9 mouse cellular contexts compared by ENCODE assay signal in genomic region chr8:61515931-61516744, GRCm38 (mm10). TPM values are rescaled to one million over a fixed set of nuclear protein-coding genes. Genes with fewer than 3 reads are reported as not detected.
A peak's percentile ranks its signal among the peaks of the same experiment; 100 is the strongest.
DNase-seq lines count a peak whose midpoint lies in the region; ATAC-seq and TF ChIP-seq lines count a peak whose summit lies in the region.
"Had no signal": no experiment of that assay in that cellular context is flagged by ENCODE, and none has a peak within 500 bp of the region (broad histone marks: within the 10 kb centered on the region; RNA-seq: fewer than 3 reads in every experiment).

No protein-coding gene starts in this region.

- H3K4me2 ChIP-seq in embryonic facial prominence, embryonic 15.5 days (replicated peaks): no peak overlapping the region
- no peak overlapping the region for H3K4me2 ChIP-seq in liver, embryonic 14.5 days (ENCODE audit: low read depth)
- peak overlapping the region; percentile 49 for H3K4me2 ChIP-seq in neural tube, embryonic 15.5 days

- peak; percentile 89 for ATAC-seq in CD4-positive, CD25-positive, alpha-beta regulatory T cell, adult 4 months
- ATAC-seq in embryonic facial prominence, embryonic 15.5 days (ENCODE audit: insufficient number of reproducible peaks, low FRiP score, low TSS enrichment, low read depth): 0 out of 2 replicates have a peak, but pooled peaks have one; percentile 51
- ATAC-seq in liver, embryonic 14.5 days (ENCODE audit: insufficient read depth): no peak
- ATAC-seq in neural tube, embryonic 15.5 days (ENCODE audit: low FRiP score): peak; percentile 92

- no peak for TF ChIP-seq POLR2A in bone marrow macrophage, adult 2 months (IDR thresholded peaks at IDR 0.05; ENCODE audit: borderline replicate concordance, low read depth, low read length)

- no peak for TF ChIP-seq EP300 in liver, embryonic 14.5 days (IDR thresholded peaks at IDR 0.05; ENCODE audit: low read depth)

- no peak overlapping the region for H3K4me3 ChIP-seq in bone marrow macrophage, adult 2 months (ENCODE audit: insufficient read depth, low read length)
- H3K4me3 ChIP-seq in embryonic facial prominence, embryonic 15.5 days (replicated peaks): no peak overlapping the region
- no peak overlapping the region for H3K4me3 ChIP-seq in liver, embryonic 14.5 days (ENCODE audit: insufficient read depth in 1 of 2, low read depth in 2 of 2, low read length in 2 of 2)
- peak overlapping the region; percentile 21 for H3K4me3 ChIP-seq in neural tube, embryonic 15.5 days (replicated peaks)
- H3K4me3 ChIP-seq: erythroblast, embryonic 14.5 days had no signal

- intact Hi-C loops in heart, postnatal 10 days (cut with DNase I): loop anchor here (2.0 kb wide), 2 partner anchors 441 to 473 kb away; no protein-coding TSS in a partner anchor

- no peaks in the 10 kb centered on the region for H3K9me3 ChIP-seq in embryonic facial prominence, embryonic 15.5 days (replicated peaks)
- H3K9me3 ChIP-seq in liver, embryonic 14.5 days (ENCODE audit: control insufficient read depth, low read length): no peaks in the 10 kb centered on the region
- no peaks in the 10 kb centered on the region for H3K9me3 ChIP-seq in neural tube, embryonic 15.5 days (replicated peaks)

- H3K27me3 ChIP-seq in embryonic facial prominence, embryonic 15.5 days: no peaks in the 10 kb centered on the region
- H3K27me3 ChIP-seq in liver, embryonic 14.5 days (ENCODE audit: control insufficient read depth, insufficient read depth, low read length): no peaks in the 10 kb centered on the region
- H3K27me3 ChIP-seq in neural tube, embryonic 15.5 days (replicated peaks): no peaks in the 10 kb centered on the region

- no peak overlapping the region for H3K27ac ChIP-seq in bone marrow macrophage, adult 2 months (ENCODE audit: insufficient read depth, low read depth, low read length)
- H3K27ac ChIP-seq in embryonic facial prominence, embryonic 15.5 days (replicated peaks): no peak overlapping the region
- H3K27ac ChIP-seq in liver, embryonic 14.5 days: no peak overlapping the region
- H3K27ac ChIP-seq in neural tube, embryonic 15.5 days (replicated peaks): peak overlapping the region; percentile 75

- peak; percentile 79 to 89 for DNase-seq in heart, postnatal 10 days
- peak; percentile 77 to 86 for DNase-seq in kidney, postnatal 25 days
- peak; percentile 12 to 30 (median 19) for DNase-seq in liver, embryonic 14.5 days (ENCODE audit: low read depth in 3 of 3, low spot score in 3 of 3)
- DNase-seq in thymus, adult 18-20 months: peak; percentile 10 to 20

- H3K9ac ChIP-seq in embryonic facial prominence, embryonic 15.5 days: no peak overlapping the region
- H3K9ac ChIP-seq in liver, embryonic 14.5 days (replicated peaks): no peak overlapping the region
- peak overlapping the region; percentile 15 for H3K9ac ChIP-seq in neural tube, embryonic 15.5 days (replicated peaks)

- H3K36me3 ChIP-seq in embryonic facial prominence, embryonic 15.5 days: peaks cover 36% of the 10 kb centered on the region
- no peaks in the 10 kb centered on the region for H3K36me3 ChIP-seq in liver, embryonic 14.5 days (replicated peaks; ENCODE audit: control insufficient read depth, insufficient read depth, low read depth)
- H3K36me3 ChIP-seq in neural tube, embryonic 15.5 days: 0 out of 2 replicates have a peak, but pooled peaks cover 6% of the 10 kb centered on the region

- 43% methylated on average over 25 of the region's 25 CpGs for WGBS in embryonic facial prominence, embryonic 15.5 days
- 57% methylated on average over 25 of the region's 25 CpGs for WGBS in liver, embryonic 14.5 days (ENCODE audit: insufficient replicate concordance)
- WGBS in neural tube, embryonic 15.5 days: 13% methylated on average over 25 of the region's 25 CpGs

- H3K4me1 ChIP-seq in bone marrow macrophage, adult 2 months (ENCODE audit: control insufficient read depth, insufficient read depth, low read length): peaks cover 10% of the 10 kb centered on the region
- peaks cover 3% of the 10 kb centered on the region; the same call in 1 of the 2 replicates for H3K4me1 ChIP-seq in embryonic facial prominence, embryonic 15.5 days
- H3K4me1 ChIP-seq in liver, embryonic 14.5 days (replicated peaks; ENCODE audit: control insufficient read depth in 2 of 2, insufficient read depth in 2 of 2, low read length in 1 of 2): no peaks in the 10 kb centered on the region
- H3K4me1 ChIP-seq in neural tube, embryonic 15.5 days: peaks cover 19% of the 10 kb centered on the region; the same call in 1 of the 2 replicates

- TF ChIP-seq CTCF in bone marrow macrophage, adult 2 months (IDR thresholded peaks at IDR 0.05; ENCODE audit: low read depth, low read length): peak; percentile 56; the same call in 1 of the 2 replicates
- peak; percentile 89 for TF ChIP-seq CTCF in liver, embryonic 14.5 days (IDR thresholded peaks at IDR 0.05; ENCODE audit: low read depth)

RNA-seq across cellular contexts. Expression of gene Cbr4, which starts 28.6 kb away (rescaled TPM):
- 10 to 100 TPM; 10.4 to 24.3 TPM for polyA plus RNA-seq in CD4-positive, CD25-positive, alpha-beta regulatory T cell, adult 4 months (2017; shearing (Covaris generic))
- 25.5 and 26.4 TPM in 2 replicates for polyA plus RNA-seq in bone marrow macrophage, adult 2 months (2012; ENCODE audit: insufficient read depth, insufficient read length, missing spikeins)
- polyA plus RNA-seq in embryonic facial prominence, embryonic 15.5 days (2015; fragmentation: Nextera tagmentation; extraction: Ambion mirVana): 27.7 and 27.8 TPM in 2 replicates
- total RNA-seq in heart, postnatal 10 days (2021): 10 to 100 TPM; 55.3 to 55.5 TPM
- 3.1 and 7.8 TPM in 2 replicates for polyA plus RNA-seq in liver, embryonic 14.5 days (2012; rRNA removed)
- 25.5 and 28.1 TPM in 2 replicates for polyA plus RNA-seq in liver, embryonic 14.5 days (2014; fragmentation: Nextera tagmentation; extraction: Ambion mirVana)
- 17.2 and 25.4 TPM in 2 replicates for polyA plus RNA-seq in neural tube, embryonic 15.5 days (2015; fragmentation: Nextera tagmentation; extraction: Ambion mirVana)

Comparison
In these comparisons a context has a peak if more than half of its experiments do, and no peak if none do; other contexts are left out.
1. DNase-seq: peak in every context shown above with its lines; median percentile 84 in heart, postnatal 10 days; 82 in kidney, postnatal 25 days; 19 in liver, embryonic 14.5 days; 15 in thymus, adult 18-20 months.